Mouse (Mus musculus) kidney, adult 2 months (tissue): Measurements from ENCODE around the gene Hist3h2ba.

Source experiments
- CTCF ChIP-seq: fragments of 200-500 bp; conservative IDR thresholded peaks from 2 replicates; pipeline ENCODE4 v1.5.1; 2011; ENCODE audit warnings: low read depth, mild to moderate bottlenecking, control low read depth, low read length, moderate library complexity, mixed read lengths; ENCODE audit not compliant: insufficient read depth, insufficient read length
- POLR2A ChIP-seq: fragments of 200-500 bp; IDR thresholded peaks from one replicate; pipeline ENCODE4 v1.6.1; 2011; ENCODE audit warnings: low read depth, low read length, control low read depth

- TF ChIP-seq POLR2A (no peak), CTCF (no peak)
Observed at GRCm38 (mm10) chr11:58958536-58958935, 9.8 kb downstream of the Hist3h2ba start.
